ENCODE assay signal across 11 mouse cellular contexts in the genomic region with DNA sequence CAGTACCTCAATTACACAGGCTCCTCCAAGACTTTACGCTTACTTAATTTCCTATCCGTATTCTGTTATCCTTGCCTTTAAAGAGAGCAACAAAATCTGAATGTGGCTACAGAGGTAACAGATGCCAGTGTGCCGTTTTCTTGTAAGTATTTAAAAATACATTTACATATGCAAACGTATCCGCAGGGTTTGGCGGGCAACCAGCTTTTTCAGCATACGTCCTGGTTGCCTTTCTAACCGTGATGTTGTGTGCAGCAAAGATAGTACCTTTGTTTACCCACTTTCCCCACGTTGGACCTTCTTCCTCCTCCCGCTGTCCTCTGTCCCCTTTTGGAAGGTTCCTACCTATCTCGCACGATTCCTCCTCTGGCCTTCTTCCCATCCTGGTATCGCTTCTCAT. TPM values are rescaled to one million over a fixed set of nuclear protein-coding genes. Genes with fewer than 3 reads are reported as not detected.
DNase-seq lines count a peak whose midpoint lies in the region; ATAC-seq lines count a peak whose summit lies in the region.
"Had no signal": no experiment of that assay in that cellular context is flagged by ENCODE, and none has a peak within 500 bp of the region (broad histone marks: within the 10 kb centered on the region; RNA-seq: fewer than 3 reads in every experiment).

No protein-coding gene starts in this region.

- H3K27me3 ChIP-seq in heart, embryonic 13.5 days (replicated peaks) = peaks cover 76% of the 10 kb centered on the region
- peaks cover 83% of the 10 kb centered on the region for H3K27me3 ChIP-seq in forebrain, embryonic 12.5 days
- peaks cover 84% of the 10 kb centered on the region for H3K27me3 ChIP-seq in midbrain, embryonic 12.5 days
- peaks cover 70% of the 10 kb centered on the region for H3K27me3 ChIP-seq in liver, embryonic 11.5 days (replicated peaks; ENCODE audit: control insufficient read depth, insufficient read depth, low read length)

- no peaks in the 10 kb centered on the region for H3K9me3 ChIP-seq in heart, embryonic 13.5 days
- no peaks in the 10 kb centered on the region for H3K9me3 ChIP-seq in forebrain, embryonic 12.5 days
- H3K9me3 ChIP-seq in midbrain, embryonic 12.5 days = no peaks in the 10 kb centered on the region
- H3K9me3 ChIP-seq in liver, embryonic 11.5 days (ENCODE audit: control insufficient read depth, low read length) = no peaks in the 10 kb centered on the region

- WGBS in heart, embryonic 13.5 days = 23% methylated on average over 13 of the region's 13 CpGs
- WGBS in forebrain, embryonic 12.5 days = under 1% methylated on average over 13 of the region's 13 CpGs
- WGBS in midbrain, embryonic 12.5 days = 4% methylated on average over 13 of the region's 13 CpGs
- WGBS in liver, embryonic 11.5 days = 16% methylated on average over 13 of the region's 13 CpGs

- peak overlapping the region; percentile 47 for H3K9ac ChIP-seq in heart, embryonic 13.5 days
- H3K9ac ChIP-seq in forebrain, embryonic 12.5 days = peak overlapping the region; percentile 40; the same call in 1 of the 2 replicates
- H3K9ac ChIP-seq in midbrain, embryonic 12.5 days (replicated peaks) = peak overlapping the region; percentile 43; the same call in 1 of the 2 replicates
- no peak overlapping the region for H3K9ac ChIP-seq in liver, embryonic 11.5 days (ENCODE audit: low read depth, low read length)

- H3K4me1 ChIP-seq in heart, embryonic 13.5 days = peaks cover 54% of the 10 kb centered on the region
- H3K4me1 ChIP-seq in forebrain, embryonic 12.5 days = peaks cover 51% of the 10 kb centered on the region
- peaks cover 53% of the 10 kb centered on the region for H3K4me1 ChIP-seq in midbrain, embryonic 12.5 days
- H3K4me1 ChIP-seq in liver, embryonic 11.5 days (replicated peaks; ENCODE audit: control insufficient read depth, insufficient read depth, low read length) = peaks cover 35% of the 10 kb centered on the region

- no peak for DNase-seq in heart, adult 9 months (ENCODE audit: low spot score in 2 of 2)
- DNase-seq in A20 (ENCODE audit: low read depth, low spot score) = peak; percentile 24
- DNase-seq in adipocyte (ENCODE audit: low spot score) = no peak
- no peak for DNase-seq in adrenal gland, adult (ENCODE audit: inconsistent age in 2 of 2, low spot score in 1 of 2)
- no peak for DNase-seq in liver, embryonic 11.5 days (ENCODE audit: low spot score)
- DNase-seq: cerebellum, postnatal 36 days had no signal

- no peaks in the 10 kb centered on the region for H3K36me3 ChIP-seq in heart, embryonic 13.5 days
- H3K36me3 ChIP-seq in forebrain, embryonic 12.5 days (replicated peaks) = no peaks in the 10 kb centered on the region
- no peaks in the 10 kb centered on the region for H3K36me3 ChIP-seq in midbrain, embryonic 12.5 days
- H3K36me3 ChIP-seq in liver, embryonic 11.5 days (ENCODE audit: control insufficient read depth, insufficient read depth, low read length) = no peaks in the 10 kb centered on the region

- ATAC-seq in heart, embryonic 13.5 days (ENCODE audit: extremely low read depth, insufficient number of reproducible peaks, low FRiP score, low TSS enrichment) = no peak
- peak; percentile 5 for ATAC-seq in forebrain, embryonic 12.5 days (ENCODE audit: low FRiP score)
- ATAC-seq in midbrain, embryonic 12.5 days (ENCODE audit: low FRiP score, low read depth) = no peak
- no peak for ATAC-seq in liver, embryonic 11.5 days (replicated peaks; ENCODE audit: low FRiP score)
- ATAC-seq: activated CD4-positive, CD25-positive, alpha-beta regulatory T cell, adult 4 months had no signal

- H3K27ac ChIP-seq in heart, embryonic 13.5 days (replicated peaks) = no peak overlapping the region
- H3K27ac ChIP-seq in forebrain, embryonic 12.5 days = peak overlapping the region; percentile 90
- peak overlapping the region; percentile 64 for H3K27ac ChIP-seq in midbrain, embryonic 12.5 days (replicated peaks)
- H3K27ac ChIP-seq in liver, embryonic 11.5 days (ENCODE audit: low read depth, low read length) = no peak overlapping the region
- H3K27ac ChIP-seq: macrophage had no signal

- peak overlapping the region; percentile 28; the same call in 1 of the 2 replicates for H3K4me3 ChIP-seq in heart, embryonic 13.5 days
- H3K4me3 ChIP-seq in forebrain, embryonic 12.5 days (replicated peaks) = peak overlapping the region; percentile 29
- peak overlapping the region; percentile 19 for H3K4me3 ChIP-seq in midbrain, embryonic 12.5 days
- H3K4me3 ChIP-seq in liver, embryonic 11.5 days (ENCODE audit: low read depth, low read length) = no peak overlapping the region

- peak overlapping the region; percentile 97 for H3K4me2 ChIP-seq in heart, embryonic 13.5 days
- H3K4me2 ChIP-seq in forebrain, embryonic 12.5 days = peak overlapping the region; percentile 89
- H3K4me2 ChIP-seq in midbrain, embryonic 12.5 days (replicated peaks) = peak overlapping the region; percentile 72
- no peak overlapping the region for H3K4me2 ChIP-seq in liver, embryonic 11.5 days

RNA-seq across cellular contexts. Expression of a gene that starts 2.4 kb away (rescaled TPM):
- polyA plus RNA-seq in heart, embryonic 13.5 days (2015; fragmentation: Nextera tagmentation; extraction: Ambion mirVana) = 12.2 and 13.5 TPM in 2 replicates
- 5.5 and 5.7 TPM in 2 replicates for polyA plus RNA-seq in forebrain, embryonic 12.5 days (2016; fragmentation: Nextera tagmentation; extraction: Ambion mirVana)
- 13.8 and 17.0 TPM in 2 replicates for polyA plus RNA-seq in midbrain, embryonic 12.5 days (2016; fragmentation: Nextera tagmentation; extraction: Ambion mirVana)
- 2.1 and 3.1 TPM in 2 replicates for polyA plus RNA-seq in liver, embryonic 11.5 days (2014; fragmentation: Nextera tagmentation; extraction: Ambion mirVana)
- polyA plus RNA-seq: activated CD4-positive, CD25-positive, alpha-beta regulatory T cell, adult 4 months had no signal

RNA-seq across cellular contexts. Expression of a gene that starts 19.6 kb away (rescaled TPM):
- 1,286 and 1,445 TPM in 2 replicates for polyA plus RNA-seq in heart, embryonic 13.5 days (2015; fragmentation: Nextera tagmentation; extraction: Ambion mirVana)
- 694 and 697 TPM in 2 replicates for polyA plus RNA-seq in forebrain, embryonic 12.5 days (2016; fragmentation: Nextera tagmentation; extraction: Ambion mirVana)
- 705 and 706 TPM in 2 replicates for polyA plus RNA-seq in midbrain, embryonic 12.5 days (2016; fragmentation: Nextera tagmentation; extraction: Ambion mirVana)
- polyA plus RNA-seq in liver, embryonic 11.5 days (2014; fragmentation: Nextera tagmentation; extraction: Ambion mirVana) = 519 and 531 TPM in 2 replicates

RNA-seq across cellular contexts. Expression of a gene that starts 33.6 kb away (rescaled TPM):
- 9.8 and 10.0 TPM in 2 replicates for polyA plus RNA-seq in heart, embryonic 13.5 days (2015; fragmentation: Nextera tagmentation; extraction: Ambion mirVana)
- polyA plus RNA-seq in forebrain, embryonic 12.5 days (2016; fragmentation: Nextera tagmentation; extraction: Ambion mirVana) = 41.5 and 41.9 TPM in 2 replicates
- polyA plus RNA-seq in midbrain, embryonic 12.5 days (2016; fragmentation: Nextera tagmentation; extraction: Ambion mirVana) = 48.6 and 49.8 TPM in 2 replicates
- 9.7 and 12.8 TPM in 2 replicates for polyA plus RNA-seq in liver, embryonic 11.5 days (2014; fragmentation: Nextera tagmentation; extraction: Ambion mirVana)

RNA-seq across cellular contexts. Expression of a gene that starts 35.9 kb away (rescaled TPM):
- polyA plus RNA-seq in heart, embryonic 13.5 days (2015; fragmentation: Nextera tagmentation; extraction: Ambion mirVana) = 11.4 and 12.8 TPM in 2 replicates
- 18.2 and 19.3 TPM in 2 replicates for polyA plus RNA-seq in forebrain, embryonic 12.5 days (2016; fragmentation: Nextera tagmentation; extraction: Ambion mirVana)
- polyA plus RNA-seq in midbrain, embryonic 12.5 days (2016; fragmentation: Nextera tagmentation; extraction: Ambion mirVana) = 21.0 TPM in 2 replicates
- 14.8 and 15.7 TPM in 2 replicates for polyA plus RNA-seq in liver, embryonic 11.5 days (2014; fragmentation: Nextera tagmentation; extraction: Ambion mirVana)

RNA-seq across cellular contexts. Expression of a gene that starts 51.1 kb away (rescaled TPM):
- polyA plus RNA-seq in heart, embryonic 13.5 days (2015; fragmentation: Nextera tagmentation; extraction: Ambion mirVana) = 74.2 and 80.9 TPM in 2 replicates
- polyA plus RNA-seq in forebrain, embryonic 12.5 days (2016; fragmentation: Nextera tagmentation; extraction: Ambion mirVana) = 62.3 and 62.5 TPM in 2 replicates
- polyA plus RNA-seq in midbrain, embryonic 12.5 days (2016; fragmentation: Nextera tagmentation; extraction: Ambion mirVana) = 65.7 and 67.3 TPM in 2 replicates
- polyA plus RNA-seq in liver, embryonic 11.5 days (2014; fragmentation: Nextera tagmentation; extraction: Ambion mirVana) = 25.8 and 28.0 TPM in 2 replicates

Comparison
In these comparisons a context has a peak if more than half of its experiments do, and no peak if none do; other contexts are left out.
1. H3K27ac ChIP-seq: peak in forebrain, embryonic 12.5 days (single experiment) and midbrain, embryonic 12.5 days (single experiment); none in heart, embryonic 13.5 days (single experiment) and liver, embryonic 11.5 days (single experiment).